Mouse (Mus musculus) liver, adult 2 months (tissue): ENCODE measurements at regions not wholly inside any gene's neighbourhood (a gene's known extent, or its start where the extent isn't known, plus 50 kb on each side); places are given as distances from the start of the nearest gene placed in this dataset.
A peak's percentile ranks its signal among the peaks of the same experiment; 100 is the strongest.

ENCODE experiments used
- DNase-seq: peaks from one replicate; pipeline ENCODE4 v3.0.0-alpha.2; 2011; ENCODE audit warnings: low read depth, low spot score; ENCODE audit errors: extremely low read depth
- H3K27ac ChIP-seq: fragments of 200-500 bp; replicated peaks from 2 replicates; pipeline ENCODE4 v1.5.1; 2012; ENCODE audit warnings: low read depth, mild to moderate bottlenecking, control low read depth, inconsistent platforms, low read length; ENCODE audit not compliant: insufficient read depth
- H3K27me3 ChIP-seq: fragments of 200-500 bp; 2 replicates; pipeline ENCODE4 v1.6.1; 2012; ENCODE audit warnings: mild to moderate bottlenecking, moderate library complexity, low read length, inconsistent platforms; ENCODE audit not compliant: control insufficient read depth, insufficient read depth
- H3K36me3 ChIP-seq: fragments of 200-500 bp; 2 replicates; pipeline ENCODE4 v1.6.1; 2012; ENCODE audit warnings: low read length, inconsistent platforms; ENCODE audit not compliant: control insufficient read depth, insufficient read depth
- H3K4me1 ChIP-seq: fragments of 200-500 bp; 2 replicates; pipeline ENCODE4 v1.6.1; 2011; ENCODE audit warnings: low read length; ENCODE audit not compliant: control insufficient read depth, insufficient read depth
- H3K4me3 ChIP-seq: fragments of 200-500 bp; 2 replicates; pipeline ENCODE4 v1.5.1; 2011; ENCODE audit warnings: low read depth, mild to moderate bottlenecking, control low read depth, low read length, moderate library complexity; ENCODE audit not compliant: insufficient read depth
- H3K79me2 ChIP-seq: fragments of 200-500 bp; 2 replicates; pipeline ENCODE4 v1.6.1; 2012; ENCODE audit warnings: inconsistent platforms, mild to moderate bottlenecking, low read length, moderate library complexity; ENCODE audit not compliant: control insufficient read depth, insufficient read depth
- H3K9ac ChIP-seq: fragments of 200-500 bp; 2 replicates; pipeline ENCODE4 v1.6.1; 2012; ENCODE audit warnings: low read depth, mild to moderate bottlenecking, control low read depth, inconsistent platforms, low read length
- CTCF ChIP-seq: fragments of 200-500 bp; IDR thresholded peaks from 2 replicates; pipeline ENCODE4 v1.5.1; 2011; ENCODE audit warnings: low read depth, low read length, control low read depth
- POLR2A ChIP-seq: fragments of 200-500 bp; IDR thresholded peaks from 2 replicates; pipeline ENCODE4 v1.6.1; 2011; ENCODE audit warnings: low read length, control low read depth; ENCODE audit not compliant: insufficient read depth; ENCODE audit errors: extremely low read depth
- WGBS: fragments of 180-500 bp; shearing (Covaris S2); methylation state at CpG from one replicate; pipeline ENCODE4 v1.1.7; 2018; 5-methylcytosine and 5-hydroxymethylcytosine counted together

DNA sequence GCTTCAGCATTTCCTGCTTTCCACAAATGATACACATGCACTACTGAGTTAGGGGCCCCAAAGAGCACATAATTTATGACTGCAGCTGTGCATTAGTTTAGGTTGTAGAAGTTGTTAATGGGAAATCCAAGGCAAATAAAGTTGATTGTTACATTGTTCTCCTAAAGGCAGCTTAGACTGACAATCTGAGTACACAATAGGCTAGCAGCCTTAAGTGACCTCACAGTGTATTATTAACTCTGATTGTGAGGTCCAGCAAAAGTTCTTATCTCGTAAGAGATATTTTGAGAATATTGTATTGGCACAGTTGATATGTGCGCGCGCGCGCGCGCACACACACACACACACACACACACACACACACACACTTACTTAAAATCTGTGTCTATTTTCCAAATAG, 70.5 kb upstream of the Yae1d1 start:
- Histone ChIP-seq H3K4me3 (no peak overlapping the region), H3K79me2 (no peaks in the 10 kb centered on the region), H3K27ac (no peak overlapping the region), H3K9ac (no peak overlapping the region), H3K4me1 (no peaks in the 10 kb centered on the region), H3K27me3 (no peaks in the 10 kb centered on the region), H3K36me3 (no peaks in the 10 kb centered on the region)
- 86% methylated on average over 8 of the region's 8 CpGs for WGBS
- DNase-seq, result no peak
- no peak for TF ChIP-seq CTCF
- no peak for TF ChIP-seq POLR2A

DNA sequence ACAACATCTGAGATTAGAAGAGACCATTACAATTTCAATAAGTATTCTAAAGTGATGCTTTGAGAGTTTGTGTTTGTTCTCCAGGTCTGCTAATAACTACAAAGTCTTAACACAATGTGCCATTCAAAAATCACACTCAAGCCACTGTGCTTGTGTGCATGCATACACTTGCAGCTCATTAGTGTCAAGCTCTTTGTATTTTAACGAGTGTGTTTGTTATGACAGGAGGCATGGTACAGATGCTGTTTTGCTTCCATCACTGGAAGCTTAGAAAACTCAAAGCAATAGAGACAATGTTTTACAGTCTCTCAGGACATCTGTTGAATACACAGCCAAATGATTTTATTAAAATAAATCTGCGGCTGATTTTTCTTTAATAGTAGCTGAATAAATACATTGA, 67.1 kb upstream of the Yae1d1 start:
- WGBS, result 84% methylated on average over 2 of the region's 2 CpGs
- H3K79me2 ChIP-seq, result no peaks in the 10 kb centered on the region
- no peak for TF ChIP-seq CTCF
- TF ChIP-seq POLR2A, result no peak
- no peaks in the 10 kb centered on the region; the same call in 1 of the 2 replicates for H3K4me1 ChIP-seq
- no peak overlapping the region for H3K9ac ChIP-seq
- no peaks in the 10 kb centered on the region for H3K27me3 ChIP-seq
- no peaks in the 10 kb centered on the region for H3K36me3 ChIP-seq
- H3K27ac ChIP-seq, result no peak overlapping the region
- no peak for DNase-seq
- no peak overlapping the region for H3K4me3 ChIP-seq

DNA sequence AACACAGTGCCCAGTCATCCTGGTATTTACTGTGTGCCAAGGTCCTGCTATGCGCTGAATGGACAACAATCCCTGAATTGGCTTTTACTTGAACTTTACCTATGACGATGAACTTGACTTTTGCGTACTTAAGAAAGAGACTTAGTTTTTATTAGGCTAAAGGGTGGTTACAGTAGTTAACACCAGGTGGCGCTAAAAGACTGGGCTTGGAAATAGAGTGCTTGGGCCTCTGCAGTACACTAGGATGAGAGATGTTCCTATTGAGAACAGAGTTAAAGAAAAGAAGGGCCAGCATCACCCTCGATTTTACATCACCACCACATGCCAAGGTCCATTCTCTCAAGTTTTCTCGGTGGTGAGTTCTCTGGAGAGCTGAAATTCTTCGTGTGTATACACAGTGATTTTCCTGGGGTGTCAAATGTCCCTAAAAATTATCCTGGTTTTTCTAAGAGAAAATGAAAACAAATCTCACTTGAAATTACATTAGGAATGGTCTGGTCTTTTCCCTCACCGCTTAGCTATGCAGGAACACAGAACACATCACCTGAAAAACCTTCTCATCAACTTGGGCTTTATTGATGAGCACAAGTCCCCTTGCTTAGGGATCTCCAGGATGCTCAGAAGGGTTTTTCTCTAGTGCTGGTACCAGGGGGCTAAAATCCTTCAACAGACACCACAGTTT, 64.2 kb upstream of the Yae1d1 start:
- no peak overlapping the region for H3K9ac ChIP-seq
- H3K4me1 ChIP-seq, result no peaks in the 10 kb centered on the region; the same call in 1 of the 2 replicates
- H3K4me3 ChIP-seq, result no peak overlapping the region
- peak; percentile 63 for DNase-seq
- no peak for TF ChIP-seq POLR2A
- TF ChIP-seq CTCF, result peak; percentile 42
- no peaks in the 10 kb centered on the region for H3K36me3 ChIP-seq
- H3K79me2 ChIP-seq, result no peaks in the 10 kb centered on the region
- H3K27ac ChIP-seq, result no peak overlapping the region
- H3K27me3 ChIP-seq, result no peaks in the 10 kb centered on the region
- 21% methylated on average over 8 of the region's 8 CpGs for WGBS

DNA sequence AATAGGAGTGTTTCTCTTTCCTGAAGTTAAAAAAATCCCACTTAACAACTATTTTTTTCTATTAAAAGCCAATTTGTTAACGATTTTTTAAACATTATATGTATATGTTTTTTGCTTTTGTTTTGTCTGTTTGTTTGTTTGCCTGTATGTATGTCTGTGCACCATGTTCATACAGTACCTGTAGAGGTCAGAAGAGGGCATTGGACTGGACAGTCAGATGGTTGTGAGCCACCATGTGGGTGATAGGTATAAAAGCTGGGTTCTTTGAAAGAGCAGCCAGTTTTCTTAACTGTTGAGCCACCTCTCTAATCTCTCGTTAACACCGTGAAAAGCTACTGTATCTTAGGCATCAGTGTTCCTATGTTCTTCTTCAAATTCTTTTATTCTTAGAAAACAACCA, 63.7 kb upstream of the Yae1d1 start:
- DNase-seq, result no peak
- H3K4me1 ChIP-seq, result no peaks in the 10 kb centered on the region; the same call in 1 of the 2 replicates
- no peak overlapping the region for H3K4me3 ChIP-seq
- H3K27me3 ChIP-seq, result no peaks in the 10 kb centered on the region
- H3K79me2 ChIP-seq, result no peaks in the 10 kb centered on the region
- TF ChIP-seq POLR2A, result no peak
- H3K27ac ChIP-seq, result no peak overlapping the region
- WGBS, result 48% methylated on average over 3 of the region's 3 CpGs
- H3K9ac ChIP-seq, result no peak overlapping the region
- H3K36me3 ChIP-seq, result no peaks in the 10 kb centered on the region

DNA sequence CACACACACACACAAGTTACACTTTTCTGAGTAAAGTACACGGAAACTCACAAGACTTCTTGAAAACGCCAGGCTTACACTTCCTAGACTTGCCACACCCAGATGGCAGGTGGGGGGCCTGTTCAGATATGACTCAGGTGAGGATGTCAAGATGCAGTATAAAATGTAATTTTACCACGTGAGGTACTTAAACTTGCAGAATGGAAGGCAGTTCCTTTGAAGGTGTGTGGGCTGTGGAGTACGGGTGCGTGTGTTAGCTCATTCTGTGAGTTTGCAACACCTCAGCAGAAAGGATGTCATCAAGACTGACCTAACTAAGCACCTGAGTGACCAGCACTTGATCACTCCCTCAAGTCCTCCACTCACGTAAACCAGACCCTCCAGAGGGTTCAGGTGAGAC, 50.0 kb upstream of the Yae1d1 start:
- H3K4me1 ChIP-seq, result no peaks in the 10 kb centered on the region
- no peak for TF ChIP-seq CTCF
- TF ChIP-seq POLR2A, result no peak
- no peaks in the 10 kb centered on the region for H3K36me3 ChIP-seq
- no peak overlapping the region for H3K4me3 ChIP-seq
- no peak for DNase-seq
- no peak overlapping the region for H3K27ac ChIP-seq
- no peaks in the 10 kb centered on the region for H3K27me3 ChIP-seq
- WGBS, result 87% methylated on average over 6 of the region's 6 CpGs
- no peaks in the 10 kb centered on the region for H3K79me2 ChIP-seq
- no peak overlapping the region for H3K9ac ChIP-seq
